Mouse (Mus musculus) hindbrain, postnatal 0 days (tissue): Measurements from ENCODE around the gene Tmigd3. TPM values are rescaled to one million over a fixed set of nuclear protein-coding genes. Genes with fewer than 3 reads are reported as not detected.
"Not testable (repeated sequence)": the region's sequence is repeated elsewhere in the genome, so short reads cannot be mapped to it uniquely, and the experiment has no call there.

ENCODE experiments used
- ATAC-seq: fragments of 200-750 bp; cut with Nextera tagmentation; 2 replicates; pipeline ENCODE4 v1.8.0; 2017; ENCODE audit warnings: mild to moderate bottlenecking, moderate TSS enrichment, moderate library complexity
- DNase-seq: peaks from one replicate; pipeline ENCODE4 v3.0.0-alpha.2; 2015; ENCODE audit warnings: low spot score
- H3K27ac ChIP-seq: fragments of 300-500 bp; sonication (generic); 2 replicates; pipeline ENCODE4 v1.5.1; 2014; ENCODE audit warnings: mild to moderate bottlenecking
- H3K27me3 ChIP-seq: fragments of 300-500 bp; sonication (generic); 2 replicates; pipeline ENCODE4 v1.6.1; 2014; ENCODE audit warnings: low read length, mixed read lengths; ENCODE audit not compliant: insufficient read depth
- H3K36me3 ChIP-seq: fragments of 300-500 bp; sonication (generic); 2 replicates; pipeline ENCODE4 v1.6.1; 2014; ENCODE audit warnings: low read length, mixed read lengths; ENCODE audit not compliant: insufficient read depth
- H3K4me1 ChIP-seq: fragments of 300-500 bp; sonication (generic); 2 replicates; pipeline ENCODE4 v1.6.1; 2014; ENCODE audit warnings: antibody characterized with exemption, low read length, mixed read lengths; ENCODE audit not compliant: insufficient read depth
- H3K4me2 ChIP-seq: fragments of 300-500 bp; sonication (generic); 2 replicates; pipeline ENCODE4 v1.6.1; 2014; ENCODE audit warnings: low read depth, mild to moderate bottlenecking, low read length, moderate library complexity, mixed read lengths
- H3K4me3 ChIP-seq: fragments of 300-500 bp; sonication (generic); 2 replicates; pipeline ENCODE4 v1.5.1; 2014; ENCODE audit warnings: low read length
- H3K9ac ChIP-seq: fragments of 300-500 bp; sonication (generic); replicated peaks from 2 replicates; pipeline ENCODE4 v1.6.1; 2014; ENCODE audit warnings: mild to moderate bottlenecking, low read length, moderate library complexity, mixed read lengths
- H3K9me3 ChIP-seq: fragments of 300-500 bp; sonication (generic); 2 replicates; pipeline ENCODE4 v1.6.1; 2016; ENCODE audit warnings: low read length, mixed read lengths
- CTCF ChIP-seq: IDR thresholded peaks from 2 replicates; pipeline ENCODE4 v1.5.1; 2016; ENCODE audit warnings: antibody characterized with exemption, control low read depth, low read depth
- WGBS: fragments of 180-500 bp; shearing (Covaris S2); extraction: QIAGEN DNeasy Blood & Tissue Kit; methylation state at CpG from one replicate; pipeline ENCODE4 v1.1.7; 2014; 5-methylcytosine and 5-hydroxymethylcytosine counted together
- polyA plus RNA-seq: library from polyadenylated mRNA; unstranded; fragments of >200 nt; fragmentation: Nextera tagmentation; extraction: Ambion mirVana; gene quantifications from 2 replicates; pipeline ENCODE4 v1.2.1, GENCODE M21; 2015
- total RNA-seq: library from RNA; depleted of rRNA; stranded (reverse); fragments of >200 nt; gene quantifications from 2 replicates; pipeline ENCODE4 v1.2.3, GENCODE M21; 2014

The Tmigd3 gene
- total and polyA plus RNA-seq, 2 experiments from 2014 or later: not detected

- 68% methylated on average over 3 of the region's 3 CpGs for WGBS
- no peaks in the 10 kb centered on the region for H3K4me1 ChIP-seq
- H3K27ac ChIP-seq: no peak overlapping the region
- H3K36me3 ChIP-seq: no peaks in the 10 kb centered on the region
- no peak overlapping the region for H3K4me2 ChIP-seq
- no peak for ATAC-seq
- DNase-seq: no peak
- H3K27me3 ChIP-seq: no peaks in the 10 kb centered on the region
- H3K9ac ChIP-seq: no peak overlapping the region
- TF ChIP-seq CTCF: no peak
- no peak overlapping the region for H3K4me3 ChIP-seq
- no peaks in the 10 kb centered on the region for H3K9me3 ChIP-seq
These were observed 47.6 kb downstream of the Tmigd3 start for GRCm38 (mm10) chr3:105918355-105918745.

GRCm38 (mm10) chr3:105920743-105921142 lies 50.0 kb downstream of the Tmigd3 start:
- not testable (repeated sequence) for H3K4me2 ChIP-seq, H3K9me3 ChIP-seq, H3K27ac ChIP-seq, H3K27me3 ChIP-seq, DNase-seq, H3K36me3 ChIP-seq, H3K4me3 ChIP-seq, H3K9ac ChIP-seq, H3K4me1 ChIP-seq, ATAC-seq

- TF ChIP-seq CTCF: no peak
- Histone ChIP-seq H3K9ac (no peak overlapping the region), H3K27me3 (no peaks in the 10 kb centered on the region), H3K4me2 (no peak overlapping the region), H3K36me3 (no peaks in the 10 kb centered on the region), H3K27ac (no peak overlapping the region), H3K4me1 (no peaks in the 10 kb centered on the region), H3K4me3 (no peak overlapping the region), H3K9me3 (no peaks in the 10 kb centered on the region)
- no peak for ATAC-seq
- DNase-seq: no peak
- 78% methylated on average over 2 of the region's 2 CpGs for WGBS
These were observed 51.3 kb downstream of the Tmigd3 start for GRCm38 (mm10) chr3:105921959-105922358.

GRCm38 (mm10) chr3:105924616-105925015 lies 53.9 kb downstream of the Tmigd3 start:
- no peak for ATAC-seq
- Histone ChIP-seq H3K9ac (no peak overlapping the region), H3K27me3 (no peaks in the 10 kb centered on the region), H3K4me1 (no peaks in the 10 kb centered on the region), H3K4me2 (no peak overlapping the region), H3K4me3 (no peak overlapping the region), H3K27ac (no peak overlapping the region), H3K9me3 (no peaks in the 10 kb centered on the region), H3K36me3 (no peaks in the 10 kb centered on the region)
- TF ChIP-seq CTCF: no peak
- WGBS: 85% methylated on average over 9 of the region's 9 CpGs
- DNase-seq: no peak

- 82% methylated on average over 7 of the region's 7 CpGs for WGBS
- ATAC-seq (no peak), DNase-seq (no peak)
These were observed 57.0 kb downstream of the Tmigd3 start for GRCm38 (mm10) chr3:105927561-105928194.

GRCm38 (mm10) chr3:105928195-105928569 lies 57.5 kb downstream of the Tmigd3 start:
- Histone ChIP-seq H3K4me2 (no peak overlapping the region), H3K36me3 (no peaks in the 10 kb centered on the region)
- WGBS: 89% methylated on average over 3 of the region's 3 CpGs

More at GRCm38 (mm10) chr3:105927561-105928194, 57.0 kb downstream of the Tmigd3 start:
- H3K9ac ChIP-seq: no peak overlapping the region
- H3K27ac ChIP-seq: no peak overlapping the region
- H3K36me3 ChIP-seq: no peaks in the 10 kb centered on the region
- no peak overlapping the region for H3K4me3 ChIP-seq
- H3K4me2 ChIP-seq: no peak overlapping the region
- TF ChIP-seq CTCF: no peak
- H3K9me3 ChIP-seq: no peaks in the 10 kb centered on the region
- H3K4me1 ChIP-seq: no peaks in the 10 kb centered on the region
- no peaks in the 10 kb centered on the region for H3K27me3 ChIP-seq

GRCm38 (mm10) chr3:105928781-105929180 lies 58.1 kb downstream of the Tmigd3 start:
- H3K9me3 ChIP-seq: no peaks in the 10 kb centered on the region
- H3K27me3 ChIP-seq: no peaks in the 10 kb centered on the region
- H3K4me3 ChIP-seq: no peak overlapping the region
- WGBS: 90% methylated on average over 6 of the region's 6 CpGs
- no peak for ATAC-seq
- no peak for DNase-seq
- H3K4me1 ChIP-seq: no peaks in the 10 kb centered on the region
- H3K9ac ChIP-seq: no peak overlapping the region
- H3K4me2 ChIP-seq: no peak overlapping the region
- H3K27ac ChIP-seq: no peak overlapping the region
- no peak for TF ChIP-seq CTCF
- H3K36me3 ChIP-seq: no peaks in the 10 kb centered on the region

More at GRCm38 (mm10) chr3:105928195-105928569, 57.5 kb downstream of the Tmigd3 start:
- H3K4me1 ChIP-seq: no peaks in the 10 kb centered on the region
- DNase-seq (no peak), ATAC-seq (no peak)
- H3K27ac ChIP-seq: no peak overlapping the region
- H3K9me3 ChIP-seq: no peaks in the 10 kb centered on the region
- no peaks in the 10 kb centered on the region for H3K27me3 ChIP-seq
- H3K9ac ChIP-seq: no peak overlapping the region
- TF ChIP-seq CTCF: no peak
- H3K4me3 ChIP-seq: no peak overlapping the region
